ENCODE assay signal across 28 mouse cellular contexts in the genomic region with DNA sequence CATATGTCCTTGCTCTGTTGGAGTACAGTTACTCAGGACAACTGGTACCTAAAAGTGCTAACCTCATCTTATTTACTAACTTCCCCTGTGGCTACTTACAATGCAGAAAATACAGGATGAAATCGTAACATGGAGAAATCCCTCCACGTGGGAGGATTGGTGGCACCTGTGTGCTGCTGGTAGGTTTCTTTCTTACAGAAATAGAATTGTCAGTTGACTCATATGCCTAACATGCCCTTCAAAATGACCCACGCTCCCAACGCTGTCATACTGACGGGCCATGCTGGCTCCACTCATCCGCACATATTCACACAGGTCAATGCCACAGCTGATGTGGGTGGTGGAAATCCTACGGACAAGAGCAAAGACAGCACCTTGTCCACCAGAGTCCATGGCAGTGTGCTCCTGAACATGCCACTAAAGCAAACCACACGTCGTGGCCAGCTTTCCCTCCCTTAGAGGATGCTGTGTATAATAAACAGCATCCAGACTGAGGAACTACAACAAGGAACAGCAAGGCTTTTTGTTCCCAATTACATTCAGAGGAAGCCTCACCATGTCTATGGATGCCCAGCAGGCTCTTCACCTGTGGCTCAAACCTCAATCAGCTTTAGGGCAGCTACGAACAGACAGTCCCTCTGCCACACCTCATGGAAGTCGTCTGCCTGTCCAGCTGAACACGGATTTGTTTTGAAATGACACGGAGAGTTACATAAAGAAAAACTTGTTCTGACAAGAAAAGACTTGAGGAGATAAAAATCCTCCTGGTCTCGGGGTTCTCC.
DNase-seq lines count a peak whose midpoint lies in the region; ATAC-seq and TF ChIP-seq lines count a peak whose summit lies in the region.
"Had no signal": no experiment of that assay in that cellular context is flagged by ENCODE, and none has a peak within 500 bp of the region (broad histone marks: within the 10 kb centered on the region; RNA-seq: fewer than 3 reads in every experiment).

No protein-coding gene starts in this region.

- H3K4me1 ChIP-seq in heart, embryonic 10.5 days: peaks cover 25% of the 10 kb centered on the region
- no peaks in the 10 kb centered on the region for H3K4me1 ChIP-seq in liver, postnatal 0 days (ENCODE audit: insufficient read depth)
- H3K4me1 ChIP-seq in stomach, postnatal 0 days (replicated peaks; ENCODE audit: control insufficient read depth, insufficient read depth): no peaks in the 10 kb centered on the region
- H3K4me1 ChIP-seq: embryonic facial prominence, embryonic 10.5 days; embryonic facial prominence, embryonic 13.5 days had no signal

- no peak for TF ChIP-seq CTCF in liver, postnatal 0 days (IDR thresholded peaks at IDR 0.05; ENCODE audit: low read depth)
- TF ChIP-seq CTCF in stomach, postnatal 0 days (IDR thresholded peaks at IDR 0.05; ENCODE audit: low read depth): no peak

- ATAC-seq in liver, postnatal 0 days: no peak
- ATAC-seq in granulocyte monocyte progenitor cell, adult 5-6 weeks (replicated peaks; ENCODE audit: poor library complexity, severe bottlenecking): 0 out of 2 replicates have a peak, but pooled peaks have one; percentile 22
- no peak for ATAC-seq in stomach, postnatal 0 days (ENCODE audit: low FRiP score, low TSS enrichment)
- ATAC-seq: CD4-positive, CD25-positive, alpha-beta regulatory T cell, adult 4 months; forebrain, embryonic 16.5 days; hindbrain, postnatal 0 days; inflammation-experienced regulatory T-cells, adult 6 months; intestine, embryonic 16.5 days had no signal

- H3K27ac ChIP-seq in heart, embryonic 10.5 days: no peak overlapping the region
- H3K27ac ChIP-seq in liver, postnatal 0 days (ENCODE audit: low read depth): no peak overlapping the region
- H3K27ac ChIP-seq in stomach, postnatal 0 days (replicated peaks): no peak overlapping the region
- H3K27ac ChIP-seq: embryonic facial prominence, embryonic 10.5 days; embryonic facial prominence, embryonic 13.5 days; forebrain, embryonic 12.5 days; heart, adult 2 months; hindbrain, embryonic 14.5 days; hindbrain, postnatal 0 days had no signal

- H3K4me3 ChIP-seq in heart, embryonic 10.5 days: no peak overlapping the region
- H3K4me3 ChIP-seq in liver, postnatal 0 days (ENCODE audit: low read depth, low read length): no peak overlapping the region
- no peak overlapping the region for H3K4me3 ChIP-seq in stomach, postnatal 0 days (ENCODE audit: low read depth, low read length)
- H3K4me3 ChIP-seq: embryonic facial prominence, embryonic 10.5 days; embryonic facial prominence, embryonic 13.5 days; erythroblast, embryonic 14.5 days; forebrain, embryonic 12.5 days; heart, adult 2 months; heart, embryonic 12.5 days had no signal

- H3K27me3 ChIP-seq in heart, embryonic 10.5 days (ENCODE audit: insufficient read depth, poor library complexity, severe bottlenecking): no peaks in the 10 kb centered on the region
- H3K27me3 ChIP-seq in liver, postnatal 0 days (ENCODE audit: insufficient read depth, low read length): no peaks in the 10 kb centered on the region
- H3K27me3 ChIP-seq in stomach, postnatal 0 days (ENCODE audit: control insufficient read depth, insufficient read depth, low read length): no peaks in the 10 kb centered on the region
- H3K27me3 ChIP-seq: embryonic facial prominence, embryonic 13.5 days; forebrain, embryonic 12.5 days; heart, embryonic 12.5 days had no signal

- no peak for TF ChIP-seq EP300 in liver, postnatal 0 days (IDR thresholded peaks at IDR 0.05; ENCODE audit: low read depth)
- no peak for TF ChIP-seq EP300 in stomach, postnatal 0 days (optimal IDR thresholded peaks at IDR 0.05)

- H3K9ac ChIP-seq in liver, postnatal 0 days (replicated peaks): no peak overlapping the region
- no peak overlapping the region for H3K9ac ChIP-seq in stomach, postnatal 0 days (ENCODE audit: low read length)
- H3K9ac ChIP-seq: embryonic facial prominence, embryonic 13.5 days; forebrain, embryonic 12.5 days; heart, embryonic 12.5 days; hindbrain, embryonic 14.5 days had no signal

- WGBS in heart, embryonic 10.5 days: 87% methylated on average over 14 of the region's 14 CpGs
- 79% methylated on average over 14 of the region's 14 CpGs for WGBS in liver, postnatal 0 days (ENCODE audit: insufficient replicate concordance)
- WGBS in stomach, postnatal 0 days: 89% methylated on average over 14 of the region's 14 CpGs

- DNase-seq in heart, embryonic 10.5 days (ENCODE audit: low spot score): peak; percentile 68
- no peak for DNase-seq in heart, postnatal 4 days
- peak; percentile 7 for DNase-seq in liver, postnatal 0 days
- DNase-seq in liver: no peak
- peak; percentile 10 for DNase-seq in stomach, postnatal 0 days (ENCODE audit: low spot score)
- no peak for DNase-seq in ovary, postnatal 10 days (ENCODE audit: low spot score)
- DNase-seq: adrenal gland, adult 2 months; adrenal gland, postnatal 14 days; cerebellum, adult 11 months; cerebellum, adult 8-10 months; cerebellum, postnatal 10 days; cerebellum, postnatal 36 days; embryo, embryonic 11 days; gastrocnemius, postnatal 10 days; gastrocnemius, postnatal 36 days; heart, adult 2 months had no signal

- H3K4me2 ChIP-seq in liver, postnatal 0 days (ENCODE audit: low read depth, low read length): no peak overlapping the region
- H3K4me2 ChIP-seq in stomach, postnatal 0 days (replicated peaks; ENCODE audit: low read depth): no peak overlapping the region
- H3K4me2 ChIP-seq: embryonic facial prominence, embryonic 13.5 days; forebrain, embryonic 12.5 days; heart, embryonic 12.5 days; hindbrain, embryonic 14.5 days had no signal

- H3K36me3 ChIP-seq in heart, embryonic 10.5 days: peaks cover 29% of the 10 kb centered on the region
- H3K36me3 ChIP-seq in liver, postnatal 0 days (replicated peaks; ENCODE audit: insufficient read depth, low read length): peaks cover 13% of the 10 kb centered on the region; the same call in 1 of the 2 replicates
- H3K36me3 ChIP-seq in stomach, postnatal 0 days (ENCODE audit: control insufficient read depth, insufficient read depth, low read length): peaks cover 8% of the 10 kb centered on the region; the same call in 1 of the 2 replicates

- H3K9me3 ChIP-seq in heart, embryonic 10.5 days: no peaks in the 10 kb centered on the region
- H3K9me3 ChIP-seq in liver, postnatal 0 days (ENCODE audit: low read length): no peaks in the 10 kb centered on the region
- H3K9me3 ChIP-seq in stomach, postnatal 0 days (ENCODE audit: control insufficient read depth, low read length): no peaks in the 10 kb centered on the region
- H3K9me3 ChIP-seq: embryonic facial prominence, embryonic 10.5 days; embryonic facial prominence, embryonic 13.5 days; forebrain, embryonic 12.5 days; heart, embryonic 12.5 days had no signal

Comparison
In these comparisons a context has a peak if more than half of its experiments do, and no peak if none do; other contexts are left out.
1. DNase-seq: peak in heart, embryonic 10.5 days (single experiment), liver, postnatal 0 days (single experiment) and stomach, postnatal 0 days (single experiment); none in heart, postnatal 4 days (single experiment), liver (single experiment) and ovary, postnatal 10 days (single experiment).